Mouse (Mus musculus) olfactory bulb, adult 2 months (tissue): Measurements from ENCODE around the gene Naa50. TPM values are rescaled to one million over a fixed set of nuclear protein-coding genes. Genes with fewer than 3 reads are reported as not detected.
A peak's percentile ranks its signal among the peaks of the same experiment; 100 is the strongest.

Experiments used
- H3K27ac ChIP-seq: fragments of 200-500 bp; 2 replicates; pipeline ENCODE4 v1.5.1; 2012; ENCODE audit warnings: low read depth, low read length; ENCODE audit not compliant: insufficient read depth
- H3K4me1 ChIP-seq: fragments of 200-500 bp; 2 replicates; pipeline ENCODE4 v1.6.1; 2012; ENCODE audit warnings: low read length; ENCODE audit not compliant: control insufficient read depth, insufficient read depth
- H3K4me3 ChIP-seq: fragments of 200-500 bp; 2 replicates; pipeline ENCODE4 v1.5.1; 2012; ENCODE audit warnings: mild to moderate bottlenecking, low read depth, low read length, moderate library complexity; ENCODE audit not compliant: insufficient read depth
- CTCF ChIP-seq: fragments of 200-500 bp; IDR thresholded peaks from 2 replicates; pipeline ENCODE4 v1.5.1; 2012; ENCODE audit warnings: low read depth, mild to moderate bottlenecking, low read length, moderate library complexity; ENCODE audit not compliant: insufficient read depth
- POLR2A ChIP-seq: fragments of 200-500 bp; IDR thresholded peaks from 2 replicates; pipeline ENCODE4 v1.6.1; 2012; ENCODE audit warnings: mild to moderate bottlenecking, low read depth, low read length, moderate library complexity; ENCODE audit not compliant: insufficient read depth
- WGBS: fragments of 180-500 bp; shearing (Covaris S2); methylation state at CpG from one replicate; pipeline ENCODE4 v1.1.7; 2018; 5-methylcytosine and 5-hydroxymethylcytosine counted together
- polyA plus RNA-seq: library from polyadenylated mRNA; stranded (reverse); fragments of >200 nt; gene quantifications from 2 replicates; pipeline ENCODE4 v1.2.4, GENCODE M21; 2012; ENCODE audit warnings: low replicate concordance; ENCODE audit not compliant: missing spikeins, insufficient read depth, insufficient read length

Gene Naa50
- polyA plus RNA-seq, 1 experiment, result not detected

GRCm38 (mm10) chr16:44122122-44122521, 17.5 kb upstream of the Naa50 start:
- peak overlapping the region; percentile 86 for H3K27ac ChIP-seq
- no peak for TF ChIP-seq CTCF
- TF ChIP-seq POLR2A, result no peak
- WGBS, result 86% methylated on average over 6 of the region's 6 CpGs
- H3K4me3 ChIP-seq, result no peak overlapping the region
- peaks cover 12% of the 10 kb centered on the region for H3K4me1 ChIP-seq

- 42% methylated on average over 6 of the region's 6 CpGs for WGBS
- TF ChIP-seq CTCF (no peak), POLR2A (no peak)
- Histone ChIP-seq H3K4me3 (no peak overlapping the region), H3K27ac (peak overlapping the region; percentile 86), H3K4me1 (peaks cover 12% of the 10 kb centered on the region)
Observed at GRCm38 (mm10) chr16:44122574-44122973, 17.1 kb upstream of the Naa50 start.

GRCm38 (mm10) chr16:44122982-44123725, 16.5 kb upstream of the Naa50 start:
- TF ChIP-seq CTCF (no peak), POLR2A (no peak)
- H3K4me3 ChIP-seq, result no peak overlapping the region
- 25% methylated on average over 7 of the region's 7 CpGs for WGBS
- H3K27ac ChIP-seq, result peak overlapping the region; percentile 86
- H3K4me1 ChIP-seq, result peaks cover 10% of the 10 kb centered on the region

- peaks cover 10% of the 10 kb centered on the region for H3K4me1 ChIP-seq
- 66% methylated on average over 2 of the region's 2 CpGs for WGBS
- TF ChIP-seq CTCF (no peak), POLR2A (no peak)
- no peak overlapping the region; the same call in 1 of the 2 replicates for H3K27ac ChIP-seq
- no peak overlapping the region for H3K4me3 ChIP-seq
Observed at GRCm38 (mm10) chr16:44123786-44124185, 15.8 kb upstream of the Naa50 start.

GRCm38 (mm10) chr16:44124713-44125112, 14.9 kb upstream of the Naa50 start:
- Histone ChIP-seq H3K27ac (no peak overlapping the region), H3K4me3 (no peak overlapping the region), H3K4me1 (peaks cover 10% of the 10 kb centered on the region)
- 54% methylated on average over 1 of the region's 1 CpGs for WGBS
- no peak for TF ChIP-seq POLR2A
- no peak for TF ChIP-seq CTCF

- Histone ChIP-seq H3K4me3 (no peak overlapping the region), H3K27ac (no peak overlapping the region), H3K4me1 (peaks cover 10% of the 10 kb centered on the region)
- TF ChIP-seq CTCF, result no peak
- TF ChIP-seq POLR2A, result no peak
- 86% methylated on average over 2 of the region's 2 CpGs for WGBS
Observed at GRCm38 (mm10) chr16:44125436-44125835, 14.2 kb upstream of the Naa50 start.

- 74% methylated on average over 4 of the region's 4 CpGs for WGBS
- no peak for TF ChIP-seq CTCF
- no peak for TF ChIP-seq POLR2A
- Histone ChIP-seq H3K4me3 (no peak overlapping the region), H3K4me1 (peaks cover 10% of the 10 kb centered on the region), H3K27ac (no peak overlapping the region)
Observed at GRCm38 (mm10) chr16:44126437-44126836, 13.2 kb upstream of the Naa50 start.

GRCm38 (mm10) chr16:44132300-44132699, 7.3 kb upstream of the Naa50 start:
- Histone ChIP-seq H3K27ac (no peak overlapping the region), H3K4me1 (peaks cover 2% of the 10 kb centered on the region; the same call in 1 of the 2 replicates), H3K4me3 (no peak overlapping the region)
- TF ChIP-seq POLR2A (no peak), CTCF (no peak)
- WGBS, result 80% methylated on average over 4 of the region's 4 CpGs

GRCm38 (mm10) chr16:44133187-44133586, 6.4 kb upstream of the Naa50 start:
- Histone ChIP-seq H3K4me1 (peaks cover 4% of the 10 kb centered on the region; the same call in 1 of the 2 replicates), H3K27ac (no peak overlapping the region), H3K4me3 (no peak overlapping the region)
- TF ChIP-seq CTCF (no peak), POLR2A (no peak)
- WGBS, result 87% methylated on average over 3 of the region's 3 CpGs
